Mouse (Mus musculus): Measurements from ENCODE around the gene Pibf1.

Gene Pibf1

GRCm38 (mm10) chr14:99099267-99099966, at the start of gene Pibf1, which contains the start of gene Dis3:
Gene Pibf1, plus strand, starts transcription at chr14:99099424.
Gene Dis3, minus strand, starts transcription at chr14:99099770.
- DNase-seq (ENCODE audit: low read depth, low spot score), result peak; percentile 98

GRCm38 (mm10) chr14:99058959-99059586, 40.2 kb upstream of the Pibf1 start:
- DNase-seq (ENCODE audit: low read depth, low spot score), result no peak

- no peak for DNase-seq (ENCODE audit: low read depth, low spot score)
Observed at GRCm38 (mm10) chr14:99060616-99061015, 38.6 kb upstream of the Pibf1 start.

GRCm38 (mm10) chr14:99063091-99063490, 36.1 kb upstream of the Pibf1 start:
- peak; percentile 51 for DNase-seq (ENCODE audit: low read depth, low spot score)

GRCm38 (mm10) chr14:99071146-99071545, 28.1 kb upstream of the Pibf1 start:
- DNase-seq (ENCODE audit: low read depth, low spot score), result peak; percentile 46

GRCm38 (mm10) chr14:99088947-99089346, 10.3 kb upstream of the Pibf1 start:
- DNase-seq (ENCODE audit: low read depth, low spot score), result no peak

- peak; percentile 55 for DNase-seq (ENCODE audit: low read depth, low spot score)
Observed at GRCm38 (mm10) chr14:99099967-99100587, 853 bp downstream of the Pibf1 start.

- no peak for DNase-seq (ENCODE audit: low read depth, low spot score)
Observed at GRCm38 (mm10) chr14:99103050-99103449, 3.8 kb downstream of the Pibf1 start.

GRCm38 (mm10) chr14:99104542-99105123, 5.4 kb downstream of the Pibf1 start:
- DNase-seq (ENCODE audit: low read depth, low spot score), result no peak

GRCm38 (mm10) chr14:99106671-99107070, 7.4 kb downstream of the Pibf1 start:
- DNase-seq (ENCODE audit: low read depth, low spot score), result no peak

GRCm38 (mm10) chr14:99107631-99108187, 8.5 kb downstream of the Pibf1 start:
- no peak for DNase-seq (ENCODE audit: low read depth, low spot score)

GRCm38 (mm10) chr14:99108762-99109161, 9.5 kb downstream of the Pibf1 start:
- no peak for DNase-seq (ENCODE audit: low read depth, low spot score)

- no peak for DNase-seq (ENCODE audit: low read depth, low spot score)
Observed at GRCm38 (mm10) chr14:99117576-99117975, 18.4 kb downstream of the Pibf1 start.

GRCm38 (mm10) chr14:99121584-99122339, 22.5 kb downstream of the Pibf1 start:
- DNase-seq (ENCODE audit: low read depth, low spot score), result no peak

GRCm38 (mm10) chr14:99124076-99124475, 24.9 kb downstream of the Pibf1 start:
- no peak for DNase-seq (ENCODE audit: low read depth, low spot score)

GRCm38 (mm10) chr14:99126713-99127112, 27.5 kb downstream of the Pibf1 start:
- no peak for DNase-seq (ENCODE audit: low read depth, low spot score)

- no peak for DNase-seq (ENCODE audit: low read depth, low spot score)
Observed at GRCm38 (mm10) chr14:99127509-99127908, 28.3 kb downstream of the Pibf1 start.

GRCm38 (mm10) chr14:99129050-99129449, 29.8 kb downstream of the Pibf1 start:
- no peak for DNase-seq (ENCODE audit: low read depth, low spot score)

- DNase-seq (ENCODE audit: low read depth, low spot score), result peak; percentile 26
Observed at GRCm38 (mm10) chr14:99134048-99134447, 34.8 kb downstream of the Pibf1 start.

GRCm38 (mm10) chr14:99135761-99136160, 36.5 kb downstream of the Pibf1 start:
- DNase-seq (ENCODE audit: low read depth, low spot score), result no peak

GRCm38 (mm10) chr14:99136297-99136696, 37.1 kb downstream of the Pibf1 start:
- DNase-seq (ENCODE audit: low read depth, low spot score), result no peak

Data from 3T3-L1 (cell line).